Mouse (Mus musculus): Measurements from ENCODE around the gene Uhrf1. TPM values are rescaled to one million over a fixed set of nuclear protein-coding genes. Genes with fewer than 3 reads are reported as not detected.
"Not testable (repeated sequence)": the region's sequence is repeated elsewhere in the genome, so short reads cannot be mapped to it uniquely, and the experiment has no call there.

Gene Uhrf1
- total RNA-seq (2015) (39.3 and 52.3 TPM in 2 replicates), total RNA-seq (2017) (83.7 and 101 TPM in 2 replicates)

DNA sequence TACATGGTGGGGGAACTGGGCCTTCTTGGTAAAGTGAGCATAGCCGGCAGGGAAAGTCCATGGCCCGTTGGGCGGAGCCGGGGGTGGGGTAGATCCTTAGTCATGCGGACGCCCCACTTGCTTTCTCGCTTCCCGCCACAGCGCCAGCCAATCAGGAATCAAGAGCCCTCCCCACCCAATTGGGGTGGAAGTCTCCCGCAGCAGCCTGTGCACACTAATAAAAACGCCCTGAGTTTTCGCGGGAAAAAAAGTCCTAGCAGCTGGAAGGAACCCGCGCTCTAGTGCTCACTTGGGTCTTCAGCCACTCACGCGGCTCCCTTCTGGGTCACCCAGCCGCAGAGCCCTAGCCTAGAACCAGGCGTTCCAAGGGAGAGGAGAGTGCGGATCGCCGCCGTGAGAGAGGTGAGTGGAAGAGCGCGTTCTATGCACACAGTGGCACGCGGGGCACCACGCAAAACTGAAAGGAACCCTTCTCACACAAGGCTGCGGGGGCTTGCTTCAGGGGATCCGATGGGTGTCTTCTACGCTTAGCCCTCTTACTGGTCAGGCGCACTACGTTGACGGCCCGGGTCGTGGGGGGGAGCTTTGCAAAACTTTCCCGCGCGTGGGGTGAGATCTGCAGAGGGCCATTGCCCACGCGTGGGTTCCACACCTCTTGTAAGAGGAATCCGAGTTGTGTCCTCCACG is at the start of gene Uhrf1:
Gene Uhrf1 (plus strand): TSS at position 162 of the 687 bp plus-strand sequence.
- peak; percentile 69 for ATAC-seq (ENCODE audit: poor library complexity, severe bottlenecking)

DNA sequence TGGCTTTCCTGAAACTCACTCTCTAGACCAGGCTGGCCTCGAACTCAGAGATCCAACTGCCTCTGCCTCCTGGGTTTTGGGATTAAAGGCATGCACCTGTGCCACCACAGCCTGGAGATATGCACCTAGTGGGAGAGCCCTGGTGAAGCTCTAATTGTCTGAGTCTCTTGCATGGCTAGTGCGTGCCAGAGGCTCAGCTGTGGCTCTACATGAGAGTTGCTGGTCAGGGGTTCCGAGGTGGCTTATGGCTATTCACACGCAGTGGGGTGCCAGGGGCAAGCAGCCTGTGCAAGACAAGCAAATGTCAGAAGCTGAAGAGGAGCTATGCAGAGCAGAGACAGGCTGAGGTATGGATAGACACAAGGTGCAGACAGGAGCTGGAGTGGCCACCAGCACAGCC is 48.4 kb upstream of the Uhrf1 start:
- ATAC-seq (ENCODE audit: poor library complexity, severe bottlenecking) = no peak

DNA sequence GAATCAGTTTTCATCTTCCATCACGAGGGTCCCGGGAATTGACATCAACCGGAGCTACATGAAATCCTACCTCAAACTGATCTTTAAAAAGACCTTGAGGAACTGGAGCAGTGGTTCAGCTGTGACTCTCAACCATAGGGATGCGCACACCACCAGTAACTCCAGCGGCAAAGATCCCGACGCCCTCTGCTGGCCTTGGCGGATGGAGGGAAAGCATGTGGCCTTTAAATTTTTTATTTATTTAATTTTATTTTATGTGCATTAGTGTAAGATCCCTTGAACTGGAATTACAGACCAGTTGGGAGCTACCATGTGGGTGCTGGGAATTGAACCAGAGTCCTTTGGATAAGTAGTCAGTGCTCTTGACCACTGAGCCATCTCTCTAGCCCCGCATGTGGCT is 47.7 kb upstream of the Uhrf1 start:
- ATAC-seq (ENCODE audit: poor library complexity, severe bottlenecking) = no peak

DNA sequence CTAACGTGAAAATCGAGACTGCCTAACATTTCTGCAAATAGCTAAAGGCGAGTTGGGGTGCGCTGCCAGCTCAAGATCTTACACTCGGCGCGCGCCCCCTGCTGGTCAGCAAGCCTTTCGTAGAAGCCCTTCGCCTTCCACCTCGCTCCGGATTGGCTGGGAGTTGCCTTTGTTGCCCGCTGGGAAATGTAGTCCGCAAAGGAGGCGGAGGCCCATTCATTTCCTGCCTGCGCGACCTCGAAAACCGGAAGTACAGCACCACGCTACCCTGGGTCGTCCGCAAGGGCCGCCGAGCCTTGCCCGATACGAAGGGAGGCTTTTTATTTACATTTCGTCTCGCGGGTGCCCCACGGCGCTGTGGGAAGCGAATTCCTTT is 47.3 kb upstream of the Uhrf1 start:
- ATAC-seq (ENCODE audit: poor library complexity, severe bottlenecking) = peak; percentile 80

DNA sequence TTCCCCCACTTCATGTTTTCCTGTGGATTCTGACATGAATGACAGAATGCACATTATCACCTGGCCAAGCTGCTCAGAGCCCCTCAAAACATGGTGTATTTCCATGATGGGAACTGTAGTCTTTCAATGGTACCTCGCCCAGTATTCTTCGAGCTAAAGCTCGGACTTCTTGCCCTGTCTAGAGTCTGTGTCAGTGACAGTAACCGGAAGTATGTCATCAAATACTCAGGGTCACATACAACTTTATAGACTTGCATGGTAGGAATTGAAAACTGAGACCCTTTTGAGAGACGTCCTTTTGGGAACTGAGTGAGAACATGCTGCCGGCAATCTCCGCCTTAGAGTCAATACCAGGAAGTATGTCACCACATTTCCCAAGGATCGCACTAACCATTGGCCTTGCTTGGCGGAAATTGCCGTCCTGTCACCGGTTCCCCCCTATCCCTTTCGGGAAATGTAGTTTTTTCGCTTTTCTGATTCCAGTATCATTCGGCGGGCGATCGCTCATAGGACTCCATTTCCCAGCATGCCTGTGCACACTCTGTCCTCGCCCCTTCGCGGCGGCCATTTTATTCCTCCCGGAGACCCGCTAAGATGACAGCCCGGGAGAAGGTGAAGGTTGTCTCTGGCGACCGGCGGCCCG is 46.8 kb upstream of the Uhrf1 start, which contains the start of gene Fem1a:
Gene Fem1a (plus strand): TSS at position 572 of the 643 bp plus-strand sequence.
- ATAC-seq (ENCODE audit: poor library complexity, severe bottlenecking) = peak; percentile 82

DNA sequence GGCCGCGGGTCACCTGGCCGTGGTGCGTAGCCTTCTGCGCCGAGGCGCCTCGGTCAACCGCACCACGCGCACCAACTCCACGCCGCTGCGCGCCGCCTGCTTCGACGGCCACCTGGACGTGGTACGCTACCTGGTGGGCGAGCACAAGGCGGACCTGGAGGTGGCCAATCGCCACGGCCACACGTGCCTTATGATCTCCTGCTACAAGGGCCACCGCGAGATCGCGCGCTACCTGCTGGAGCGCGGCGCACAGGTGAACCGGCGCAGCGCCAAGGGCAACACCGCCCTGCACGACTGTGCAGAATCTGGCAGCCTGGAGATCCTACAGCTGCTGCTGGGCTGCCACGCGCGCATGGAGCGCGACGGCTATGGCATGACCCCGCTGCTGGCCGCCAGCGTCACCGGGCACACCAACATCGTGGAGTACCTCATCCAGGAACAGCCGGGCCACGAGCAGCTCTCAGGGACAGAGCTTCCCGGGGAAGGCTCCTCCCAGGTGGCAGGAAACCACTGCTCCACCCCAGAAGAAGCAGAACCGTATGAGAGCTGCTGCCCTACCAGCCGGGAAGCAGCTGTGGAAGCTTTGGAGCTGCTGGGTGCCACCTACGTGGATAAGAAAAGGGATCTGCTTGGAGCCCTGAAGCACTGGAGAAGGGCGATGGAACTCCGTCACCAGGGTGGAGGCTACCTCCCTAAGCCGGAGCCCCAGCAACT is 45.8 kb upstream of the Uhrf1 start:
- no peak for ATAC-seq (ENCODE audit: poor library complexity, severe bottlenecking)

DNA sequence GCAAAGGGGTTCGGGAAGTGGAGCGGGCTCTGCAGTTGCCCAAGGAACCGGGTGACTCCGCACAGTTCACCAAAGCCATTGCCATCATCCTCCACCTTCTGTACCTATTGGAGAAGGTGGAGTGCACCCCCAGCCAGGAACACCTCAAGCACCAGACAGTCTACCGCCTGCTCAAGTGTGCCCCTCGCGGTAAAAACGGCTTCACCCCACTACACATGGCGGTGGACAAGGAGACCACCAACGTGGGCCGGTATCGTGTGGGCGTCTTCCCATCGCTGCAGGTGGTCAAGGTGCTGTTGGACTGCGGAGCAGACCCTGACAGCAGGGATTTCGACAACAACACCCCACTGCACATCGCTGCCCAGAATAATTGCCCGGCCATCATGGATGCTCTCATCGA is 44.9 kb upstream of the Uhrf1 start:
- ATAC-seq (ENCODE audit: poor library complexity, severe bottlenecking) = not testable (repeated sequence)

DNA sequence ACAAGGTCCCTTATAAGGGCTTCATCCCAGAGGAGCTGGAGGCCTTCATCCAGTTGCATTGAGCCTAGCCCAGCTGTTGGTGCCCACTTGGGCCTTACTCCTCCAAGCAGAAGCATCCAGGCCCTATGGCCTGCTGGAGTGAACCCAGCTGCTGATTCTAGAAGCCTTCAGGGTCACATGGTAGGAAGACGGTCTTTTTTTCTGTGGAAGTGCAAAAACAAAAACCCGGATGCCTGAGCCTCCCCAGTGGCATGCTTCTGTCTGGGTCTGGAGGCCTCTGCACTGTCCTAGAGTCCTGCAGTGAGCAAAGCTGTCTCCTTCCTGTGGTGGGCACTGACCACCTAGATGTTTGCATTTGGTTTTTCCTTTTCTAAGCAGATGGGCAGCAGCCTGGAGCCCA is 44.3 kb upstream of the Uhrf1 start:
- ATAC-seq (ENCODE audit: poor library complexity, severe bottlenecking) = not testable (repeated sequence)

DNA sequence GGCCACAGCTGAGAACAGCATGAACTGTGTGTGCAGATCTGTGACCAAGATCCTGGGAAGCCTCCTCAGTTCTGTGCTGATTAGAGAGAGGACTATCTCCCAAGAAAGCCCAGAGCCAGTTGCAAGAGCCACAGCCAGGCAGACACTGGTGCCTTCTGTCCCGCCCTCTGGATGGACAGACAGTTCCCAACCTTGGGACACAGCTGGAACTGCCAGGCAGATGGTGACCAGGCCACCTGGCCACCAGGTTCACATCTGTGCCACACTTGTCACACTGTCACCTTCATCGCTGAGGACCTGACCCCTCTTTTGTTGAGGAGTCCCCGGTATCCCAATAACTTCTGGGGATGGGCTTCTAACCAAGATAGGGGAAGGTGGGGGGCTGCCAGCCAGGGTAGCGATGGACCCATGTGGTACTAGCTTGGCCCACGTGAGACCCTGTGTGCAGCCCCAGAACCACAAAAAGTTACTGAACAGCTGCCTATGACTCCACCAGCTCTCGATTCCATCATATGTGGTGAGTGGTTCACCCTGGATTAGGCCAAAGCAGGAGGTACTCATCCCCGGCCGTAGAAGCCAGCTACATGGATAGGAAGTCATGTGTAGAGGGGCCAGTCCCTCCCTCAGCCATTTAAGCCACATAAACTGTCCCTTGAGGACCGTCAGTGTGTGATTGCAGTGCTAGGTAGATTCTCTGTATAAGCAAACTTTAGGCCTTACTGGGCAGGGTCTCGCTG is 43.7 kb upstream of the Uhrf1 start:
- no peak for ATAC-seq (ENCODE audit: poor library complexity, severe bottlenecking)

DNA sequence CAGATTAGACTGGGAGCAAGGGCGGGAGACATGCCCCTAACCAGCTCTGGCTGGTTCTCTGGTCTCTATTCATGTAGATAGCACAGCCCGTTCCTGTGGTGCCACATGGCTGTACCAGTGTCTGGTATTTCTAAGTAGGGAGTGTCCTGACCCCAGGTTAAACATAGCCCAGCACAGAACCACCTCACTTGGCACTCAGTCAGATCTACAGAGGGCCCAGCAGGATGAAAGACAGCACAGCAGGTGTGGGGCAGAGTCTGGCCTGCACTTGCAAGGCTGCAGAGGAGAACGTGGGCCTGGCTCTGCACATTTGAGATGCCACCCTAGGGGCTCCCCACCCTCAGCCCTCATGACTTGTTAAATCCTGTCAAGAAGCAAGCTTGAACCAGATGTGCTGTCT is 42.0 kb upstream of the Uhrf1 start:
- ATAC-seq (ENCODE audit: poor library complexity, severe bottlenecking) = no peak

DNA sequence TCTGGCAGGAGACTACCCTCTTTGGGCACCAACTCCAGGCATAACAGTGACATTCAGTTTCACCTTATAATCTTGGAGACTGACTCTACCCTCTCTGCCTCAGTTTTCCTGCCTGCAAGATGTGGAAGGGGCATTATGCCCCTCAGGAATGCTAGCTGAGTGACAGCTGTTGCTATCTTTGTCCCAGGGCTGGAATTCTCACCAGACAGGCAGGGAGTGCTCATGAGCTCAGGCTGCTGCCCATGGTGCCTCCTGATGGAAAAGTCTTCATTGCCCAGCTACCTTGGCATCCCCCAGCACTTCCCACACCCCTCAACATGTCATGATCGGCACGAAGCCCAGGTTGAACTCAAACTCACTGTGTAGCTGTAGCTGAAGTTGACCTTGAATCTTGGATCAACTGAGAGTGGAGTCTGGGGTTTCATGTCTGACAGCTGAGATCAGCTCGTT is 40.5 kb upstream of the Uhrf1 start:
- ATAC-seq (ENCODE audit: poor library complexity, severe bottlenecking) = no peak

DNA sequence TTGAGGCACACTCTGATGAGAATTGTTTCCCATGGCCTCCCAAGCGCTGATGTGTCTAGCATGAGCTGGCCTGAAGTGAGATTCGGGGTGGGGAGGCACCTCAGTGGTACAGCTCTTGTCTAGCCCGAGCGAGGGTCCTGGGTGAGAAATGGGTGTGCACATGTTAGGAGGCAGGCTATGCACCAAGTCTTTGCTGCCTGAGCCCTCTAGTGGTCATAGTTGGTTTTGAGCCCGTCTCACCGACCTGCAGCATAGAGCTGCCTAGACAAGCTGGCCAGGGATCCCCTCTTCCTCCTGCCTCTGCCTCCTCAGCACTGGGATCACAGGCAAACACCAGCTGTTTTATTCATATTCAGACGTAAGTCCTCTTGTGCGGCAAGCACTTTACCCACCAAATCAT is 39.1 kb upstream of the Uhrf1 start:
- peak; percentile 64 for ATAC-seq (ENCODE audit: poor library complexity, severe bottlenecking)

DNA sequence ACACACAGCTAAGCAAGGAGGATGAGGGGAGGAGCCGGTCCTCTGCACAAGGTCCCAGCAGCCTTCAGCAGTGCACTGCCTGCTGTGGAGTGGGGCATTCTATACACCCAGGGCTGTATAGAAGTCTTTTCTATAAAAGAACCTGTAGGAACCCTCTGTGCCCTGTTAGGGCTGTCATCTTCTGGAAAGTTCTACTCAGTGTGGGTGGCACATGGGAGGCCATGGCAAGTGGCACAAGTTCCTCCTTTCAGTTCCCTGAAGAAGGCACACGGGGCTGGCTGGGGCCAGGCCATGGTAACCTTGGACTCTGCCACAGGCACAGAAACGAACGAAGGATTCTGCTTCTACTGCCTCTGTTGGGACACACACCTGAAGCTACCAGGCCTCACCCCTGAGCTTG is 38.1 kb upstream of the Uhrf1 start:
- ATAC-seq (ENCODE audit: poor library complexity, severe bottlenecking) = peak; percentile 34

DNA sequence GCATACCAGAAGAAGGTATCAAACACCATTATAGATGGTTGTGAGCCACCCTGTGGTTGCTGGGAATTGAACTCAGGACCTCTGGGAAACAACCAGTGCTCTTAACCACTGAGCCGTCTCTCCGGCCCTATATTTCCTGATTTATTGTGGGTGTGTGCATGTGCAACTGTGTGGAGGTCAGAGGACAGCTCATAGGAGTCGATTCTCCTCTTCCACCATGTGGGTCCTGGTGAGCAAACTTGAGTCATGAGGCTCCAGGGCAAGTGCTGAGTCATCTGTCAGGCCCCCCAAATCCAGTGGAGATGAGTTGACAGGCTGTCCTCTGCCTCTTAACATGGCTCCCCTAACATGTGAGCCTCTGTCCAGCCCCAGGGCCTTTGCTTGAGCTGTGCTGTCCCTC is 37.3 kb upstream of the Uhrf1 start:
- ATAC-seq (ENCODE audit: poor library complexity, severe bottlenecking) = peak; percentile 3; the same call in 1 of the 2 replicates

DNA sequence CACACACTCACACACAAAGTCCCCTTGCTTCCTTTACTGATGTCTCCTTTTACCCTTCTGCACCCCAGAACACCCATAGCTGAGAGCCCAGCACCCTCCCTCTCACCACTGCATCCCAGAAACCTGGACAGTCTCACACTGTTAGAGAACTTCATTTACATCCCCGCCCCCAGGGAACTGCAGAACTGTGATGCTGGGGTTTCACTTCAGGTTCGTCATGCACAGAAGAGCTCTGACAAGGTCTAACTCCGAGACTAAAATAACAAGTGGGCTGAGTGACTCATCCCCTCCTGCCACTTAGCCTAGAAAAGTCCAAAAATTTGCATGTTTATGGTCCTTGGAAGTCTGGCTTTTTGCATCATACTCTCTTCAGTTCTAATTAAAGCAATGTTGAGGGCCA is 36.9 kb upstream of the Uhrf1 start:
- peak; percentile 56 for ATAC-seq (ENCODE audit: poor library complexity, severe bottlenecking)

DNA sequence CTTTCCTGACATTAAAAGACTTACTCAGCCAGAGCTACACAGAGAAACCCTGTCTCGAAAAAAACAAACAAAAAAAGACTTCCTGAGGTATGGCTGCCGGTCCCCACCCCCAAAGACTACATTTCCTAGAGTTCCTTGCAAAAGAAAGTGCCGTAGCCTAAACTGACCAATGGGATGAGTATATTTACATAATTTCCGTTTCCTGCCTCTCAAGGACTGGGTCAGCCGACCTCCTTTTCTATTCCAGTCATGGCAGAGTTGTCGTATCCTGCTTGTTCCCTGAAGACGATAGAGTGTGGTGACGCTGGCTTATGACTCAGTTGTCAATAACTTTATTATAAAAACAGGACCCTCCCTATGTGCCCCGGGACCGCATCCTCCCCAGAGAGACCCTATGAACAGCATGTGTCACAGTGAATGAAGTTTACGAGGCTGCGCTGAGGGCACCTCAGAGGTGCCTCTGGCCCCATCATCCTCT is 33.9 kb upstream of the Uhrf1 start:
- peak; percentile 83 for ATAC-seq (ENCODE audit: poor library complexity, severe bottlenecking)

DNA sequence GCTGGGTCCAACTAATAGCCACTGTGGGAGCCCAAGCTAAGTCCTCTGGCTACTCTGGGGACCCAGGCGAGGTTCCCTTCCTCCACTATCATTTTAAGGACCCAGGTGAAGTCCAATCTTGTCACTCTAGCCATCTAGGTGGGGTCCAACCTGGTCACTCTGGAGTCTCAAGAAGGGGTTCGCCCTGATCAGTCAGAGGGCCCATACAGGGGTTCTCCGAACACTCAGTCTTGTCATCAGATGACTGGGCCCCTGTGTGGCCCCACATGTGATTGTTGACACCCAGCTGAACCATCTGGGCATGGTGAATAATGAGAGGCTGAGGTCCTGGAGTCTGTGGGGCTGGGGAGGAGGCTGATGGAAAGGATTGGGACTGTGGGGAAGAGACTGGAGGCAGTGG is 33.4 kb upstream of the Uhrf1 start:
- no peak for ATAC-seq (ENCODE audit: poor library complexity, severe bottlenecking)

DNA sequence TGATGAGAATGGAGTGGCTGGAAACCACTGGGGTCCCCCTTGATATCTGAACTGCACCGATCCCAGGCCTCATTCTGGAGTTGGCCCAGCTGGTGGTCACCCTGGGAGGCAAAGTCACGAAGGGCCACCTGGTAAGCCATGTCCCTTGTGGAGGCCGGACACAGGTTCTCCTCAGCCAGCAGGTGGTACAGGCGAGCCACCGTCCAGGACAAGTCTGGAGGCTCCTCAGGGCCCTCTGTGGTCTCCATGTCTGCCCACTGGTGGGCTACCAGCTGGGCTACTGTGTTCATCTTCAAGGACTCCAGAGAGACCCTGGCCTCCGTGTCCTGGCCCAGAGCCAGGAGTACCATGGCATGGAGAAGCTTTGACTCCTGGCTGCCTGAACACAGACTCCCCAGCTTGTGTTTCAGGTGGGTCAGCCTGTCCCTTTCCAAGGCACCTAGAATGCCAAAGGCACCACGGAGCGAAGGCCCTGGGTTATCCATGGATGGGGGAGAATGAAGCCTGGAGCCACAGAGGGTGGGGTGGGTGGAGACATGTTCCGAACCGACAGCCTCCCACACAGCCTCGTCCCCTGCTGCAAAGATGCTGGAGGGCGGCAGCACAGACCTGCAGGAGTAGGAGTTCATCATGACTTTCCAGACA is 31.4 kb upstream of the Uhrf1 start:
- ATAC-seq (ENCODE audit: poor library complexity, severe bottlenecking) = no peak

DNA sequence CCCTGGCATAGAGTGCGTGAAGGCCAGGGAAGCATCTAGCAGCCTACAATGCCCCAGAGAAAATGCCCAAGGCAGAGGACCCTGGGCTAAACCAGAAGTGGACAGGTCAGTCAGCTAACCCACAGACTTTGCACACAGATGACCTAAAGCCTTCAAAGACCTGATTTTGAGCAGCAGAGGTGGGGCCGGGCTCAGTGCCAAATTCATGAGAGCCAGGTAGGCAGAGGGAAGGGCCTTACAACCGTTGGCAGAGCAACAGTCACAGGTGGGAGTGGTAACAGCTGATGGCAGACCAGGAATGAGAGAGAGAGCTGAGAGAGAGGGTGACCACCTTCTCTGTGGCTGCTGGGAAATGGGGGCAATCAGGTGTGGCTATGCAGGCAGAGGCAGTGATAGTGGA is 30.5 kb upstream of the Uhrf1 start:
- ATAC-seq (ENCODE audit: poor library complexity, severe bottlenecking) = no peak

DNA sequence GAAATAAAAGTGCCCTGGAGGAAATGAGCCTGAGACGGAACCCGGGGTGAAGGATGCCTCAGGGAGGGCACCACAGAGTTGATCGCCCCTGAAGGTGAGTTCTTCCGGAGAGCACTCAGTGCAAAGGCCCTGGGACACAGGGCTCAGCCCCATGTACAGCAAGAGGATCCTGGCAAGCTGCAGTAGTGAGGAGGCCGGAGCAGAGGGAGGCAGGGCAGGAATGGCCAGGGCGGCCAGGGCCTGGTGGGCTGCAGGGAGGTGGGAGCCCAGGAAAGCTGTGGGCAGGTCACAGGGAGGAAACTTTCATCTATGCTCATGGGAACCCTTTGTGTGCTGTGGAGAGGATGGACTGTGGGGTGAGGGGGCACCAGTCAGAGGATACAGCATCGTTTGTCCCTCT is 29.6 kb upstream of the Uhrf1 start:
- ATAC-seq (ENCODE audit: poor library complexity, severe bottlenecking) = no peak

DNA sequence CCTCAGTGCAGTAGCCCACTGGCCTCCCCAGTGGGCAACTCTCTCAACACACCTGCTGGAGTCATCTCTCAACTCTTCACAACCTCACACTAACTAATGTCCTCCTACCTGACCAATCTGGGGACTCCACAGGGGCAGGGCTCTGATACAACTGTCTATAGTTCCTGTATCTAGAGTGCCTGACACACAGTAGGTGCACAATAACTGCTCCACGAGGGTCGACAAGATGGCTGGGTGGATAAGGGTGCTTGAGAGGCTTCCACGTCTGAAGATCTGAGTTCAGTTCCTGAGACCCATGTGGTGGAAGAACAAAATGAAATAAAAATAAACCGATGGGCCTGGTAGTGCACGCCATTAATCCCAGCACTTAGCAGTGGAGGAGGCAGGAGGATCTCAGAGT is 29.1 kb upstream of the Uhrf1 start:
- no peak for ATAC-seq (ENCODE audit: poor library complexity, severe bottlenecking)
